Mouse (Mus musculus) ES-Bruce4 (cell line): ENCODE results near the gene E130311K13Rik.

ENCODE experiments used
- CTCF ChIP-seq: IDR thresholded peaks from one replicate; pipeline ENCODE4 v1.8.1; 2011; ENCODE audit warnings: low read depth, low read length
- EP300 ChIP-seq: IDR thresholded peaks from 2 replicates; pipeline ENCODE4 v1.6.1; 2011; ENCODE audit warnings: low read depth, low read length; ENCODE audit not compliant: insufficient read depth
- POLR2A ChIP-seq: IDR thresholded peaks from one replicate; pipeline ENCODE4 v1.8.1; 2011; ENCODE audit warnings: low read length; ENCODE audit not compliant: insufficient read depth

DNA sequence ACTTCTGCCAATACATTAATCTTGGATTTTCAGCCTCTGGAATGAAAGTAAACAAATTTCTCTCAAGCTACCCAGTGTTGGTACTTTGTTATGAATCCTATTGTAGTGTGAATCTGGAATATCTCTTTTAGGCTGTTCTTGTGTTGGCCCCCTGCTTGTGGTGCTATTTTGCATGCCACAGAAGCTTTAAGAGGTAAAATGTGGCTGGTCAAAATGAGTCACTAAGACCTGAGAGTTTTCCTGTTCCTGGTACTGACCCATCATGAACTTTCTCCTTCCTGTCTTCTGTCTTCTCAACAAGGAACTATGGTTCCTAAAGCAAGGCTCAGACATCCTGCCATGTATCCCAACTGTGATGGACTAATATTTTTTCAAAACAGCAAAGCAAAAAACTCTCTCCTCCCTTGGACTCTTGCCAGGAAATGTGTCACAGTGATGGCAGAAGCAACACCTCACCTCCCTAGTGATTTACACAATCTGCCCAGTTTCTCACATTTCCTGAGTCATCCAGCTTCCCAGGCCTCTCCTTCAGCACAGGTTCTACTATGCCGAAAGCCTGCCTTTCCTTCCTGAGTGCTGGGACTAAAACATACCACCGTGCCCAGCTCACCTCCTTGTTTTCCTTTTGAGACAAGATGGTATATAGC lies 12.1 kb upstream of the E130311K13Rik start:
- TF ChIP-seq CTCF (no peak), POLR2A (no peak), EP300 (no peak)
